Mouse (Mus musculus) erythroblast, embryonic 14.5 days (primary cell): ENCODE results near the gene Mpnd.

Experiments
- GATA1 ChIP-seq: IDR thresholded peaks from 2 replicates; pipeline ENCODE4 v1.6.1; 2012; ENCODE audit warnings: low read length, inconsistent platforms, mixed read lengths
- TAL1 ChIP-seq: IDR thresholded peaks from 3 replicates; pipeline ENCODE4 v1.6.1; 2012; ENCODE audit warnings: low read length, inconsistent platforms, mixed read lengths

DNA sequence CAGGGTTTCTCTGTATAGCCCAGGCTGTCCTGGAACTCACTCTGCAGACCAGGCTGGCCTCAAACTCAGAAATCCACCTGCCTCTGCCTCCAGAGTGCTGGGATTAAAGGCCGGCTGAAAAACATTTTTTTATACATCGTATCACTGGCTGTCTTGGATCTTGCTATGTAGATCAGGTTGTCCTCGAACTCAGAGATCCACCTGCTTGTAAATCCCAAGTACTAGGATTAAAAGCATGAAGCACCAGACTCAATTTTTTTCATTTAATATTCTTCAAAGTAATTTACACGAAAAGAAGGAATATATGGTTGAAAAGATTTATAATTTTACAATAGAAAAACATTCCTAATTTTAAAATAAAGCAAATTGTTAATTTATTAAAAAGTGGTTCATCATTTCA lies 33.8 kb downstream of the Mpnd start:
- no peak for TF ChIP-seq GATA1
- no peak for TF ChIP-seq TAL1
